Mouse (Mus musculus) testis, adult 2 months (tissue): Measurements from ENCODE around the gene Lrrc32.

Experiments
- CTCF ChIP-seq: fragments of 200-500 bp; IDR thresholded peaks from 2 replicates; pipeline ENCODE4 v1.5.1; 2012; ENCODE audit warnings: low read depth, mild to moderate bottlenecking, inconsistent platforms, low read length, moderate library complexity; ENCODE audit not compliant: control insufficient read depth, insufficient read depth, insufficient replicate concordance
- POLR2A ChIP-seq: fragments of 200-500 bp; IDR thresholded peaks from 2 replicates; pipeline ENCODE4 v1.6.1; 2012; ENCODE audit warnings: low read depth, mild to moderate bottlenecking, inconsistent platforms, low read length, moderate library complexity; ENCODE audit not compliant: control insufficient read depth

GRCm38 (mm10) chr7:98454397-98455120 lies 34.5 kb upstream of the Lrrc32 start:
- TF ChIP-seq CTCF (no peak), POLR2A (no peak)
